Comparison of ENCODE assay signal across 9 mouse cellular contexts in genomic region chr7:142435524-142435923, GRCm38 (mm10). TPM values are rescaled to one million over a fixed set of nuclear protein-coding genes. Genes with fewer than 3 reads are reported as not detected.
DNase-seq lines count a peak whose midpoint lies in the region; ATAC-seq and TF ChIP-seq lines count a peak whose summit lies in the region.
"Had no signal": no experiment of that assay in that cellular context is flagged by ENCODE, and none has a peak within 500 bp of the region (broad histone marks: within the 10 kb centered on the region; RNA-seq: fewer than 3 reads in every experiment).

No protein-coding gene starts in this region.

- intact Hi-C loops in left cerebral cortex, adult 2 months (cut with DNase I) = loop anchor here (1.0 to 5.0 kb wide), 2 partner anchors 101 to 118 kb away; no protein-coding TSS in a partner anchor

- no peak overlapping the region for H3K4me2 ChIP-seq in midbrain, embryonic 16.5 days (ENCODE audit: low read length)
- no peak overlapping the region for H3K4me2 ChIP-seq in intestine, embryonic 14.5 days (ENCODE audit: low read length)
- H3K4me2 ChIP-seq: embryonic facial prominence, embryonic 13.5 days had no signal

- WGBS in midbrain, embryonic 10.5 days = 23% methylated on average over 4 of the region's 4 CpGs
- 30% methylated on average over 4 of the region's 4 CpGs for WGBS in midbrain, embryonic 16.5 days
- WGBS in intestine, embryonic 14.5 days = 17% methylated on average over 4 of the region's 4 CpGs

- peak; percentile 76; the same call in 1 of the 2 replicates for TF ChIP-seq CTCF in brain, embryonic 14.5 days (IDR thresholded peaks at IDR 0.05; ENCODE audit: borderline replicate concordance, extremely low read depth, insufficient read depth, insufficient read length)
- peak; percentile 87 for TF ChIP-seq CTCF in left cerebral cortex, adult 2 months (IDR thresholded peaks at IDR 0.05)

- DNase-seq in midbrain, embryonic 10.5 days (ENCODE audit: low spot score) = peak; percentile 66
- DNase-seq in brain, embryonic 14.5 days (ENCODE audit: low read depth) = peak; percentile 71
- DNase-seq in intestine, embryonic 14.5 days (ENCODE audit: low spot score) = peak; percentile 83
- peak; percentile 60 to 63 for DNase-seq in left cerebral cortex, adult 2 months (ENCODE audit: extremely low spot score in 1 of 2, low spot score in 2 of 2)
- DNase-seq in lung, postnatal 4 days = peak; percentile 43 to 79
- DNase-seq in splenic B cell, adult 2 months (ENCODE audit: low read depth, low spot score) = peak; percentile 80

- H3K4me1 ChIP-seq in midbrain, embryonic 10.5 days = peaks cover 5% of the 10 kb centered on the region
- H3K4me1 ChIP-seq in midbrain, embryonic 16.5 days (ENCODE audit: control insufficient read depth, insufficient read depth, low read length) = no peaks in the 10 kb centered on the region
- peaks cover 23% of the 10 kb centered on the region for H3K4me1 ChIP-seq in intestine, embryonic 14.5 days (replicated peaks; ENCODE audit: control insufficient read depth, insufficient read depth, low read length)

- peaks cover 27% of the 10 kb centered on the region for H3K27me3 ChIP-seq in midbrain, embryonic 10.5 days (ENCODE audit: low read depth, poor library complexity, severe bottlenecking)
- H3K27me3 ChIP-seq in midbrain, embryonic 16.5 days (ENCODE audit: control insufficient read depth, insufficient read depth, low read depth, low read length) = no peaks in the 10 kb centered on the region
- no peaks in the 10 kb centered on the region for H3K27me3 ChIP-seq in intestine, embryonic 14.5 days (replicated peaks; ENCODE audit: control insufficient read depth, insufficient read depth, low read length)
- H3K27me3 ChIP-seq in splenic B cell, adult 2 months (ENCODE audit: control insufficient read depth, insufficient read depth, low read length, poor library complexity, severe bottlenecking) = no peaks in the 10 kb centered on the region
- H3K27me3 ChIP-seq: embryonic facial prominence, embryonic 13.5 days had no signal

- no peak for TF ChIP-seq POLR2A in brain, embryonic 14.5 days (IDR thresholded peaks at IDR 0.05; ENCODE audit: borderline replicate concordance, extremely low read depth, insufficient read depth, insufficient read length, poor library complexity, severe bottlenecking)

- no peak overlapping the region for H3K9ac ChIP-seq in midbrain, embryonic 16.5 days (ENCODE audit: low read depth, low read length)
- H3K9ac ChIP-seq in intestine, embryonic 14.5 days (ENCODE audit: low read length) = no peak overlapping the region
- H3K9ac ChIP-seq: embryonic facial prominence, embryonic 13.5 days had no signal

- no peaks in the 10 kb centered on the region for H3K36me3 ChIP-seq in midbrain, embryonic 10.5 days
- no peaks in the 10 kb centered on the region for H3K36me3 ChIP-seq in midbrain, embryonic 16.5 days (ENCODE audit: control insufficient read depth, insufficient read depth, low read length)
- no peaks in the 10 kb centered on the region for H3K36me3 ChIP-seq in intestine, embryonic 14.5 days (ENCODE audit: control insufficient read depth, insufficient read depth, low read length)
- no peaks in the 10 kb centered on the region for H3K36me3 ChIP-seq in splenic B cell, adult 2 months (ENCODE audit: control insufficient read depth, insufficient read depth, low read length, poor library complexity, severe bottlenecking)
- H3K36me3 ChIP-seq: embryonic facial prominence, embryonic 13.5 days had no signal

- no peak overlapping the region for H3K4me3 ChIP-seq in midbrain, embryonic 10.5 days
- no peak overlapping the region for H3K4me3 ChIP-seq in midbrain, embryonic 16.5 days (ENCODE audit: low read depth, low read length)
- no peak overlapping the region for H3K4me3 ChIP-seq in intestine, embryonic 14.5 days (ENCODE audit: low read depth, low read length)
- H3K4me3 ChIP-seq in left cerebral cortex, adult 2 months = no peak overlapping the region
- H3K4me3 ChIP-seq: embryonic facial prominence, embryonic 13.5 days had no signal

- no peak for ATAC-seq in midbrain, embryonic 16.5 days
- peak; percentile 77 for ATAC-seq in erythroblast, adult 5-6 weeks (replicated peaks; ENCODE audit: low FRiP score, poor library complexity, severe bottlenecking)
- ATAC-seq in intestine, embryonic 14.5 days (replicated peaks; ENCODE audit: low FRiP score, low TSS enrichment, low read depth) = no peak

- no peaks in the 10 kb centered on the region for H3K9me3 ChIP-seq in midbrain, embryonic 10.5 days (replicated peaks)
- H3K9me3 ChIP-seq in midbrain, embryonic 16.5 days (replicated peaks; ENCODE audit: control insufficient read depth, low read length, poor library complexity, severe bottlenecking) = no peaks in the 10 kb centered on the region
- no peaks in the 10 kb centered on the region for H3K9me3 ChIP-seq in intestine, embryonic 14.5 days (ENCODE audit: control insufficient read depth, low read length)
- H3K9me3 ChIP-seq: embryonic facial prominence, embryonic 13.5 days had no signal

- no peak overlapping the region for H3K27ac ChIP-seq in midbrain, embryonic 10.5 days (replicated peaks)
- H3K27ac ChIP-seq in midbrain, embryonic 16.5 days (ENCODE audit: low read length) = no peak overlapping the region
- H3K27ac ChIP-seq in intestine, embryonic 14.5 days (ENCODE audit: low read depth) = no peak overlapping the region
- H3K27ac ChIP-seq in left cerebral cortex, adult 2 months = no peak overlapping the region

RNA-seq across cellular contexts. Expression of gene Syt8, which starts 0.9 kb away (rescaled TPM):
- 0.34 TPM in 1 of 2 replicates, not detected in the other for polyA plus RNA-seq in midbrain, embryonic 10.5 days (2016; fragmentation: Nextera tagmentation; extraction: Ambion mirVana)
- not detected in 2 replicates for polyA plus RNA-seq in midbrain, embryonic 16.5 days (2015; fragmentation: Nextera tagmentation; extraction: Ambion mirVana)
- 0.23 and 0.44 TPM in 2 replicates for polyA plus RNA-seq in brain, embryonic 14.5 days (2012; rRNA removed)
- not detected in 2 replicates for total RNA-seq in erythroblast, adult 5-6 weeks (2015; ENCODE audit: low replicate concordance)
- total RNA-seq in erythroblast, adult 5-6 weeks (2017; ENCODE audit: low replicate concordance) = not detected in 2 replicates
- polyA plus RNA-seq in intestine, embryonic 14.5 days (2014; fragmentation: Nextera tagmentation; extraction: Ambion mirVana) = 1.6 and 3.8 TPM in 2 replicates
- not detected for total RNA-seq in left cerebral cortex, adult 2 months (2021)

RNA-seq across cellular contexts. Expression of gene Tnni2, which starts 6.1 kb away (rescaled TPM):
- polyA plus RNA-seq in midbrain, embryonic 10.5 days (2016; fragmentation: Nextera tagmentation; extraction: Ambion mirVana) = 0.52 and 1.5 TPM in 2 replicates
- 0.51 and 0.78 TPM in 2 replicates for polyA plus RNA-seq in midbrain, embryonic 16.5 days (2015; fragmentation: Nextera tagmentation; extraction: Ambion mirVana)
- 0.73 and 1.2 TPM in 2 replicates for polyA plus RNA-seq in brain, embryonic 14.5 days (2012; rRNA removed)
- 19.6 TPM in 1 of 2 replicates, not detected in the other for total RNA-seq in erythroblast, adult 5-6 weeks (2015; ENCODE audit: low replicate concordance)
- 2.0 and 6.4 TPM in 2 replicates for total RNA-seq in erythroblast, adult 5-6 weeks (2017; ENCODE audit: low replicate concordance)
- 1.7 and 3.2 TPM in 2 replicates for polyA plus RNA-seq in intestine, embryonic 14.5 days (2014; fragmentation: Nextera tagmentation; extraction: Ambion mirVana)
- under 1 TPM in 1 of 2 experiments, not detected in 1; 0.50 TPM for total RNA-seq in left cerebral cortex, adult 2 months (2021)

RNA-seq across cellular contexts. Expression of gene Lsp1, which starts 25.1 kb away (rescaled TPM):
- 14.2 and 15.0 TPM in 2 replicates for polyA plus RNA-seq in midbrain, embryonic 10.5 days (2016; fragmentation: Nextera tagmentation; extraction: Ambion mirVana)
- 4.8 and 5.1 TPM in 2 replicates for polyA plus RNA-seq in midbrain, embryonic 16.5 days (2015; fragmentation: Nextera tagmentation; extraction: Ambion mirVana)
- polyA plus RNA-seq in brain, embryonic 14.5 days (2012; rRNA removed) = 6.2 and 7.6 TPM in 2 replicates
- 119 and 155 TPM in 2 replicates for total RNA-seq in erythroblast, adult 5-6 weeks (2015; ENCODE audit: low replicate concordance)
- 98.7 and 120 TPM in 2 replicates for total RNA-seq in erythroblast, adult 5-6 weeks (2017; ENCODE audit: low replicate concordance)
- polyA plus RNA-seq in intestine, embryonic 14.5 days (2014; fragmentation: Nextera tagmentation; extraction: Ambion mirVana) = 145 and 153 TPM in 2 replicates
- 1 to 10 TPM; 3.4 to 7.1 TPM for total RNA-seq in left cerebral cortex, adult 2 months (2021)

RNA-seq across cellular contexts. Expression of gene Ctsd, which starts 47.7 kb away (rescaled TPM):
- polyA plus RNA-seq in midbrain, embryonic 10.5 days (2016; fragmentation: Nextera tagmentation; extraction: Ambion mirVana) = 145 and 171 TPM in 2 replicates
- polyA plus RNA-seq in midbrain, embryonic 16.5 days (2015; fragmentation: Nextera tagmentation; extraction: Ambion mirVana) = 243 and 289 TPM in 2 replicates
- polyA plus RNA-seq in brain, embryonic 14.5 days (2012; rRNA removed) = 186 and 216 TPM in 2 replicates
- total RNA-seq in erythroblast, adult 5-6 weeks (2015; ENCODE audit: low replicate concordance) = 138 and 155 TPM in 2 replicates
- total RNA-seq in erythroblast, adult 5-6 weeks (2017; ENCODE audit: low replicate concordance) = 126 and 150 TPM in 2 replicates
- 245 and 248 TPM in 2 replicates for polyA plus RNA-seq in intestine, embryonic 14.5 days (2014; fragmentation: Nextera tagmentation; extraction: Ambion mirVana)
- total RNA-seq in left cerebral cortex, adult 2 months (2021) = 100 to 1,000 TPM; 304 TPM

RNA-seq across cellular contexts. Expression of gene Gm49369, which starts 53.1 kb away (rescaled TPM):
- 0.75 TPM in 1 of 2 replicates, not detected in the other for polyA plus RNA-seq in midbrain, embryonic 10.5 days (2016; fragmentation: Nextera tagmentation; extraction: Ambion mirVana)
- 2.5 and 3.4 TPM in 2 replicates for polyA plus RNA-seq in midbrain, embryonic 16.5 days (2015; fragmentation: Nextera tagmentation; extraction: Ambion mirVana)
- polyA plus RNA-seq in brain, embryonic 14.5 days (2012; rRNA removed) = 0.12 and 0.14 TPM in 2 replicates
- not detected in 2 replicates for total RNA-seq in erythroblast, adult 5-6 weeks (2015; ENCODE audit: low replicate concordance)
- 121 and 215 TPM in 2 replicates for total RNA-seq in erythroblast, adult 5-6 weeks (2017; ENCODE audit: low replicate concordance)
- 0.54 TPM in 1 of 2 replicates, not detected in the other for polyA plus RNA-seq in intestine, embryonic 14.5 days (2014; fragmentation: Nextera tagmentation; extraction: Ambion mirVana)
- total RNA-seq in left cerebral cortex, adult 2 months (2021) = 1 to 10 TPM; 4.3 to 4.5 TPM
- polyA plus RNA-seq: embryonic facial prominence, embryonic 13.5 days had no signal
